Mouse (Mus musculus) T-helper 2 cell (primary cell): Measurements from ENCODE around the gene Zp2.

Experiments used
- in situ Hi-C: fragments of 300-600 bp; cut with MboI, MseI; formaldehyde crosslinking; loops from one replicate; pipeline ENCODE4 v1.15.1; 2025; ENCODE audit warnings: high pct_unique_total_duplicates

Gene Zp2

GRCm38 (mm10) chr7:120142743-120143142, 2.3 kb downstream of the Zp2 start:
- in situ Hi-C loops: no loop called here

- in situ Hi-C loops: no loop called here
Measured at GRCm38 (mm10) chr7:120128951-120129350, 16.1 kb downstream of the Zp2 start.

GRCm38 (mm10) chr7:120127686-120128059, 17.4 kb downstream of the Zp2 start:
- in situ Hi-C loops: no loop called here

GRCm38 (mm10) chr7:120126976-120127685, 18.0 kb downstream of the Zp2 start:
- in situ Hi-C loops: no loop called here

GRCm38 (mm10) chr7:120124844-120125243, 20.2 kb downstream of the Zp2 start:
- in situ Hi-C loops: no loop called here

- in situ Hi-C loops: no loop called here
Measured at GRCm38 (mm10) chr7:120123776-120124175, 21.3 kb downstream of the Zp2 start.

GRCm38 (mm10) chr7:120117529-120117928, 27.6 kb downstream of the Zp2 start:
- in situ Hi-C loops: no loop called here

GRCm38 (mm10) chr7:120116976-120117375, 28.1 kb downstream of the Zp2 start:
- in situ Hi-C loops: no loop called here

GRCm38 (mm10) chr7:120109676-120110075, 35.4 kb downstream of the Zp2 start:
- in situ Hi-C loops: loop anchor here (10.0 kb wide), 2 partner anchors 265 to 525 kb away; partner anchors contain the start of gene Uqcrc2

GRCm38 (mm10) chr7:120106356-120106755, 38.7 kb downstream of the Zp2 start:
- in situ Hi-C loops: loop anchor here (10.0 kb wide), 2 partner anchors 262 to 528 kb away; partner anchors contain the start of gene Uqcrc2

- in situ Hi-C loops: loop anchor here (10.0 kb wide), 2 partner anchors 260 to 530 kb away; partner anchors contain the start of gene Uqcrc2
Measured at GRCm38 (mm10) chr7:120104975-120105374, 40.1 kb downstream of the Zp2 start.

GRCm38 (mm10) chr7:120103019-120103567, 42.0 kb downstream of the Zp2 start:
- in situ Hi-C loops: loop anchor here (10.0 kb wide), 2 partner anchors 258 to 532 kb away; partner anchors contain the start of gene Uqcrc2

GRCm38 (mm10) chr7:120102164-120102972, 42.7 kb downstream of the Zp2 start, which contains the start of gene Tmem159:
Tmem159 (plus strand) TSS chr7:120102353.
- in situ Hi-C loops: loop anchor here (10.0 kb wide), 2 partner anchors 258 to 532 kb away; partner anchors contain the start of gene Uqcrc2

- in situ Hi-C loops: no loop called here
Measured at GRCm38 (mm10) chr7:120098403-120098802, 46.7 kb downstream of the Zp2 start.

- in situ Hi-C loops: no loop called here
Measured at GRCm38 (mm10) chr7:120097845-120098244, 47.2 kb downstream of the Zp2 start.

GRCm38 (mm10) chr7:120095180-120095579, 49.9 kb downstream of the Zp2 start, which contains the start of gene Dnah3:
Dnah3 (minus strand) TSS chr7:120095280.
- in situ Hi-C loops: no loop called here

GRCm38 (mm10) chr7:120094216-120094615, 50.9 kb downstream of the Zp2 start:
- in situ Hi-C loops: no loop called here

GRCm38 (mm10) chr7:120093033-120093432, 52.1 kb downstream of the Zp2 start:
- in situ Hi-C loops: no loop called here

GRCm38 (mm10) chr7:120080177-120080576, 64.9 kb downstream of the Zp2 start:
- in situ Hi-C loops: no loop called here
